Mouse (Mus musculus): ENCODE results near the gene Apobec3. TPM values are rescaled to one million over a fixed set of nuclear protein-coding genes. Genes with fewer than 3 reads are reported as not detected.
"Not testable (repeated sequence)": the region's sequence is repeated elsewhere in the genome, so short reads cannot be mapped to it uniquely, and the experiment has no call there.

Gene Apobec3
- total and polyA plus RNA-seq, 2 experiments from 2014 or later: 5.1 to 6.3 TPM

DNA sequence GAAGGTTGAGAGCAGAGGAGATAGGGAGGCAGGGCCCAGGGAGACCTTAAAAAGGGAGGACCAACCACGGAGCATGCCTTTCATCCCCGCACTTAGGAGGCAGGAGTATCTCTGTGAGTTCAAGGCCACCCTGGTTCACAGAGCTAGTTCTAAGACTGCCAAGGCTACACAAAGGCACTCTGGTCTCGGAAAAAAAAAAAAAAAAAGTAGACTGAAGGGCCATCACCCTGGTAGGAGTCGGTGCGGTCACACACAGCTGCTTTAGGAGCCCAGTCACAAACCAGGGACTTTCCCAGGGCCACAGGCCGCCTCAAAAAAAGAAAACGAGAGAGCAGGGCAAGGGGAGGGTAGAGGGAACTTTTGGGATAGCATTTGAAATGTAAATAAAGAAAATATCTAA lies 9.3 kb downstream of the Apobec3 start:
- TF ChIP-seq CTCF (IDR thresholded peaks at IDR 0.05; ENCODE audit: low read depth): no peak
- TF ChIP-seq EP300 (IDR thresholded peaks at IDR 0.05; ENCODE audit: low read depth): no peak
- no peaks in the 10 kb centered on the region for H3K27me3 ChIP-seq (ENCODE audit: control insufficient read depth, insufficient read depth, low read length)
- H3K36me3 ChIP-seq (replicated peaks; ENCODE audit: control insufficient read depth, insufficient read depth, low read length): peaks cover 17% of the 10 kb centered on the region
- H3K27ac ChIP-seq (ENCODE audit: low read depth): no peak overlapping the region
- H3K4me2 ChIP-seq (ENCODE audit: low read depth, low read length): no peak overlapping the region
- 73% methylated on average over 7 of the region's 7 CpGs for WGBS
- no peaks in the 10 kb centered on the region for H3K9me3 ChIP-seq (replicated peaks; ENCODE audit: control insufficient read depth, low read length)
- no peaks in the 10 kb centered on the region for H3K4me1 ChIP-seq (ENCODE audit: control insufficient read depth, insufficient read depth)
- ATAC-seq (ENCODE audit: insufficient read depth, low read depth): no peak
- H3K4me3 ChIP-seq (ENCODE audit: low read depth, low read length): no peak overlapping the region
- no peak for DNase-seq (ENCODE audit: low spot score)
- H3K9ac ChIP-seq (replicated peaks; ENCODE audit: low read depth, low read length): no peak overlapping the region

DNA sequence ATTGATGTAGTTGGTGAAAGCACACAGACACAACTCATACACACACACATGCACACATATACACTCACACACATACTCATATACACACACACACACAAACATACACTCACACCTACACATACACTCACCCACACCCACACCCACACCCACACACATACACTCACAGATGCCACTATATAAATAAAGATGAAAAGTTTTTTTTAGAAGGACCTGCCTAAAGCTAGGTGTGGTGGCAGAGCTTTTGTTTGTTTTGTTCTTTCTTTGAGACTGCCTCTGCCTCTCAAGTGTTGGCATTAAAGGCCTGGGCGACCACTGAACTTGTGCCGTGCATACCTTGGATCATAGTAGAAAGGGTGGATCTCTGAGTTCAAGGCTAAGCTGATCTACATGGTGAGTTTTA lies 9.9 kb downstream of the Apobec3 start:
- Histone ChIP-seq H3K36me3 (replicated peaks; ENCODE audit: control insufficient read depth, insufficient read depth, low read length) (peaks cover 17% of the 10 kb centered on the region), H3K27me3 (ENCODE audit: control insufficient read depth, insufficient read depth, low read length) (no peaks in the 10 kb centered on the region), H3K9me3 (replicated peaks; ENCODE audit: control insufficient read depth, low read length) (no peaks in the 10 kb centered on the region), H3K9ac (replicated peaks; ENCODE audit: low read depth, low read length) (no peak overlapping the region), H3K4me3 (ENCODE audit: low read depth, low read length) (no peak overlapping the region), H3K27ac (ENCODE audit: low read depth) (no peak overlapping the region), H3K4me2 (ENCODE audit: low read depth, low read length) (no peak overlapping the region), H3K4me1 (ENCODE audit: control insufficient read depth, insufficient read depth) (no peaks in the 10 kb centered on the region)
- TF ChIP-seq CTCF (IDR thresholded peaks at IDR 0.05; ENCODE audit: low read depth): no peak
- TF ChIP-seq EP300 (IDR thresholded peaks at IDR 0.05; ENCODE audit: low read depth): no peak
- WGBS: 95% methylated on average over 2 of the region's 2 CpGs
- DNase-seq (ENCODE audit: low spot score): no peak
- ATAC-seq (ENCODE audit: insufficient read depth, low read depth): no peak

DNA sequence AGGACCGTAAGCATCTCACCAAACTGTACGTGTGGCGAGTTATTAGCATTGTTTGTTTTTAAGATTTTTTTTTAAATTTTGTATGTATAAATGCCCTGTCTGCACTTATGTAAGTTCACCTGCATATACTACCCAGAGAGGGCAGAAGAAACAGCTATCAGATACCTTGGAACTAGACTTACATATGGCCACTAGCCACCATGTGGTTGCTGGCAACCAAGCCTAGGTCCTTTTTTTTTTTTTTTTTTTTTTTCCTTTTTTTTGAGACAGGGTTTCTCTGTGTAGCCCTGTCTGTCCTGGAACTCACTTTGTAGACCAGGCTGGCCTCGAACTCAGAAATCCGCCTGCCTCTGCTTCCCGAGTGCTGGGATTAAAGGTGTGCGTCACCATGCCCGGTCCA lies 11.6 kb downstream of the Apobec3 start:
- not testable (repeated sequence) for H3K36me3 ChIP-seq (replicated peaks; ENCODE audit: control insufficient read depth, insufficient read depth, low read length); DNase-seq (ENCODE audit: low spot score); H3K27me3 ChIP-seq (ENCODE audit: control insufficient read depth, insufficient read depth, low read length); ATAC-seq (ENCODE audit: insufficient read depth, low read depth); H3K9me3 ChIP-seq (replicated peaks; ENCODE audit: control insufficient read depth, low read length); H3K27ac ChIP-seq (ENCODE audit: low read depth); H3K4me1 ChIP-seq (ENCODE audit: control insufficient read depth, insufficient read depth); H3K4me2 ChIP-seq (ENCODE audit: low read depth, low read length); H3K9ac ChIP-seq (replicated peaks; ENCODE audit: low read depth, low read length); H3K4me3 ChIP-seq (ENCODE audit: low read depth, low read length)
- 91% methylated on average over 8 of the region's 8 CpGs for WGBS

DNA sequence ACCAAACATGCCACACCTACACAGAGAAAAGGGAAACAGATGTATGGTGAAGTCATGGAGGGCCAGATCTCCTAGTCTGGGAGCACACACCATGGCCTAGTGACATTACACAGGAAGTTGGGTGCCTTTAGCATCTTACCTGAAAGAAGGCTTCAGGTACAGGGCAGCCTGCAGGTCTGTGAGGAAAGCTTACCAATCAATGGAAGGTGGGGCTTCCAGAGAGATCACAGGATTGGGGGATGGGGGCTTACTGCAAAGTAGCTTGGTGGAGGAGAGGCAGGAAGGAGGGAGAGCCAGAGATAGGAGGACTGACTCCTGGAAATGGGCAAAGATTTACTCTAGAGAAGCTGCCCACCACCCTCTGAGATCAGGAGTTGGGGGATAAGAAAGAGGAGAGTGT lies 12.5 kb downstream of the Apobec3 start:
- TF ChIP-seq CTCF (IDR thresholded peaks at IDR 0.05; ENCODE audit: low read depth) (no peak), EP300 (IDR thresholded peaks at IDR 0.05; ENCODE audit: low read depth) (no peak)
- H3K4me1 ChIP-seq (ENCODE audit: control insufficient read depth, insufficient read depth): no peaks in the 10 kb centered on the region
- no peak overlapping the region for H3K27ac ChIP-seq (ENCODE audit: low read depth)
- no peak for ATAC-seq (ENCODE audit: insufficient read depth, low read depth)
- no peaks in the 10 kb centered on the region for H3K9me3 ChIP-seq (replicated peaks; ENCODE audit: control insufficient read depth, low read length)
- no peak overlapping the region for H3K4me3 ChIP-seq (ENCODE audit: low read depth, low read length)
- no peak for DNase-seq (ENCODE audit: low spot score)
- no peak overlapping the region for H3K9ac ChIP-seq (replicated peaks; ENCODE audit: low read depth, low read length)
- H3K27me3 ChIP-seq (ENCODE audit: control insufficient read depth, insufficient read depth, low read length): no peaks in the 10 kb centered on the region
- no peaks in the 10 kb centered on the region; the same call in 1 of the 2 replicates for H3K36me3 ChIP-seq (replicated peaks; ENCODE audit: control insufficient read depth, insufficient read depth, low read length)
- no peak overlapping the region for H3K4me2 ChIP-seq (ENCODE audit: low read depth, low read length)

DNA sequence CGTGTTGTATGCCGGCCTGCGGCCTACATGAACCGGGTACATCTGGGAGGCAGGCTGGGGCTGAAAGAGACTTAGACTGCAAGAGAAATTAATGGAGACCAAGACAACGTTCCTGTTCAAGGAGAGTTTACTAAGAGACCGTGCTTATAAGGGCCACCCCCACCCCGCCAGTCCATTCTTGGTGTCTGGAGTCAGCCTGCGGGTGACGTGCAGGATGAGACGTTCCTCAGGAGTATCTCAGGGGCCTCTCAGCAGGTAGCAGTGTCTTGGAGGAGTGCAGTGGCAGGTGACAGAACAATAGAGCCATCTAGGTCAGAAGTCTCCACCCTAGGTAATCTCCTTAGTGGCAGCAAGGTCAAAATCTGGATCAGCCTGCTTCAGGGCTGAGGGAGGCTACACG lies 13.2 kb downstream of the Apobec3 start:
- H3K9me3 ChIP-seq (replicated peaks; ENCODE audit: control insufficient read depth, low read length); H3K4me1 ChIP-seq (ENCODE audit: control insufficient read depth, insufficient read depth); H3K27me3 ChIP-seq (ENCODE audit: control insufficient read depth, insufficient read depth, low read length); H3K27ac ChIP-seq (ENCODE audit: low read depth); H3K9ac ChIP-seq (replicated peaks; ENCODE audit: low read depth, low read length); H3K4me2 ChIP-seq (ENCODE audit: low read depth, low read length); DNase-seq (ENCODE audit: low spot score); H3K4me3 ChIP-seq (ENCODE audit: low read depth, low read length); H3K36me3 ChIP-seq (replicated peaks; ENCODE audit: control insufficient read depth, insufficient read depth, low read length); ATAC-seq (ENCODE audit: insufficient read depth, low read depth): not testable (repeated sequence)
- 81% methylated on average over 11 of the region's 11 CpGs for WGBS

DNA sequence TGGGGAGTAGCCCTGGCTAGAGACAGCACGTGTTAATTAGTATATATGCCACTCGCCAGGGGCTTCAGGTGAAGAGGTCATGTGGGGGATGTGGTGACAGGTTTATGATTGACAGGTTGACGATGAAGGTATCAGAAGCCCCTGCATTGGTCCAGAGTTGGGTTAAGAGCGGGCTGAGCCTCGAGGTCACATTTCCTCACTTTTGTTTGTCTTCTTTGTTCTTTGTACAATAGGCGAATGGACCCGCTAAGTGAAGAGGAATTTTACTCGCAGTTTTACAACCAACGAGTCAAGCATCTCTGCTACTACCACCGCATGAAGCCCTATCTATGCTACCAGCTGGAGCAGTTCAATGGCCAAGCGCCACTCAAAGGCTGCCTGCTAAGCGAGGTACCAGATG lies 13.8 kb downstream of the Apobec3 start:
- ATAC-seq (ENCODE audit: insufficient read depth, low read depth) (no peak), DNase-seq (ENCODE audit: low spot score) (no peak)
- no peak overlapping the region for H3K4me2 ChIP-seq (ENCODE audit: low read depth, low read length)
- no peaks in the 10 kb centered on the region; the same call in 1 of the 2 replicates for H3K36me3 ChIP-seq (replicated peaks; ENCODE audit: control insufficient read depth, insufficient read depth, low read length)
- no peak overlapping the region for H3K27ac ChIP-seq (ENCODE audit: low read depth)
- no peaks in the 10 kb centered on the region for H3K27me3 ChIP-seq (ENCODE audit: control insufficient read depth, insufficient read depth, low read length)
- TF ChIP-seq CTCF (IDR thresholded peaks at IDR 0.05; ENCODE audit: low read depth) (no peak), EP300 (IDR thresholded peaks at IDR 0.05; ENCODE audit: low read depth) (no peak)
- no peak overlapping the region for H3K9ac ChIP-seq (replicated peaks; ENCODE audit: low read depth, low read length)
- H3K4me3 ChIP-seq (ENCODE audit: low read depth, low read length): no peak overlapping the region
- 74% methylated on average over 12 of the region's 12 CpGs for WGBS
- no peaks in the 10 kb centered on the region for H3K4me1 ChIP-seq (ENCODE audit: control insufficient read depth, insufficient read depth)
- H3K9me3 ChIP-seq (replicated peaks; ENCODE audit: control insufficient read depth, low read length): no peaks in the 10 kb centered on the region
